Mouse (Mus musculus) stomach, embryonic 14.5 days (tissue): Measurements from ENCODE around the gene Vcpkmt. TPM values are rescaled to one million over a fixed set of nuclear protein-coding genes. Genes with fewer than 3 reads are reported as not detected.
"Not testable (repeated sequence)": the region's sequence is repeated elsewhere in the genome, so short reads cannot be mapped to it uniquely, and the experiment has no call there.

Experiments
- ATAC-seq: fragments of 200-750 bp; cut with Nextera tagmentation; 2 replicates; pipeline ENCODE4 v1.8.0; 2017; ENCODE audit warnings: low read depth, moderate TSS enrichment; ENCODE audit not compliant: insufficient number of reproducible peaks, insufficient read depth, low FRiP score
- H3K27ac ChIP-seq: fragments of 300-500 bp; sonication (generic); 2 replicates; pipeline ENCODE4 v1.5.1; 2014; ENCODE audit warnings: mild to moderate bottlenecking, low read length, moderate library complexity, mixed read lengths
- H3K27me3 ChIP-seq: fragments of 300-500 bp; sonication (generic); 2 replicates; pipeline ENCODE4 v1.6.1; 2014; ENCODE audit warnings: low read length, control low read depth, mixed read lengths; ENCODE audit not compliant: control insufficient read depth, insufficient read depth
- H3K36me3 ChIP-seq: fragments of 300-500 bp; sonication (generic); 2 replicates; pipeline ENCODE4 v1.6.1; 2014; ENCODE audit warnings: mild to moderate bottlenecking, control low read depth, low read length, moderate library complexity, mixed read lengths; ENCODE audit not compliant: control insufficient read depth, insufficient read depth
- H3K4me1 ChIP-seq: fragments of 300-500 bp; sonication (generic); 2 replicates; pipeline ENCODE4 v1.6.1; 2014; ENCODE audit warnings: low read length, control low read depth, mixed read lengths; ENCODE audit not compliant: control insufficient read depth, insufficient read depth
- H3K4me2 ChIP-seq: fragments of 300-500 bp; sonication (generic); replicated peaks from 2 replicates; pipeline ENCODE4 v1.6.1; 2014; ENCODE audit warnings: low read depth, low read length, control low read depth
- H3K4me3 ChIP-seq: fragments of 300-500 bp; sonication (generic); 2 replicates; pipeline ENCODE4 v1.5.1; 2014; ENCODE audit warnings: low read depth, low read length, control low read depth
- H3K9ac ChIP-seq: fragments of 300-500 bp; sonication (generic); replicated peaks from 2 replicates; pipeline ENCODE4 v1.6.1; 2014; ENCODE audit warnings: low read depth, mild to moderate bottlenecking, control low read depth, low read length, moderate library complexity, mixed read lengths
- H3K9me3 ChIP-seq: fragments of 300-500 bp; sonication (generic); 2 replicates; pipeline ENCODE4 v1.6.1; 2016; ENCODE audit warnings: low read depth, low read length, control low read depth; ENCODE audit not compliant: control insufficient read depth
- WGBS: fragments of 180-500 bp; shearing (Covaris S2); extraction: QIAGEN DNeasy Blood & Tissue Kit; methylation state at CpG from one replicate; pipeline ENCODE4 v1.1.7; 2014; 5-methylcytosine and 5-hydroxymethylcytosine counted together
- polyA plus RNA-seq: library from polyadenylated mRNA; unstranded; fragments of >200 nt; fragmentation: Nextera tagmentation; extraction: Ambion mirVana; gene quantifications from 2 replicates; pipeline ENCODE4 v1.2.1, GENCODE M21; 2014

The Vcpkmt gene
- polyA plus RNA-seq, 1 experiment from 2014 or later: 22.6 TPM

DNA sequence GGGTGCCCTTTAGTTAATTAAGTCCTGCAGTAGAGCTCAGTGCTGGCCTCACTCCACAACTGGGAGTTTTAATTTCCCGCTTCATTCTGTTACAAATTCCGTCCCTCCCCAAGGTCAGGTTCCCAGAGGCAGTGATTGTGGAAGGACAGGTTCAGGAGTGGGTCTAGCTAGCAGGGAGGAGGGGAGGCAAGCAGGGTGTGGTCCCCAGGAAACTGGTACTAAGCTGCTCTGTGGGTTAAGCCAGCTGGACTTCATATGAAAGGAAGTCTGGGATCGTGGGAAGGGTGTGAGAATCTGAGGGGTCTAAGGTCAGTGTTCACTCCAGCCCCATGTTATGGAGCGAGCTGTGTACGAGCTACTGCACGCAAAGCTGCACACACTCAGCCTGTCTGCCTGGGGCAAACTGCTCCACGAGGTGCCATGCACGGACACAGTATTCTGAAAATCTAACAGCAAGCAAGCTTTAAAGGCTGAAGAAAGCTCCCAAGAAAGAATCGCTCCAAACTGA lies 6.7 kb downstream of the Vcpkmt start:
- WGBS: 77% methylated on average over 9 of the region's 9 CpGs
- no peaks in the 10 kb centered on the region for H3K27me3 ChIP-seq
- no peak for ATAC-seq
- peaks cover 24% of the 10 kb centered on the region for H3K36me3 ChIP-seq
- H3K9me3 ChIP-seq: no peaks in the 10 kb centered on the region
- no peak overlapping the region for H3K4me2 ChIP-seq
- H3K4me3 ChIP-seq: no peak overlapping the region
- H3K4me1 ChIP-seq: no peaks in the 10 kb centered on the region; the same call in 1 of the 2 replicates
- H3K9ac ChIP-seq: no peak overlapping the region
- no peak overlapping the region for H3K27ac ChIP-seq

DNA sequence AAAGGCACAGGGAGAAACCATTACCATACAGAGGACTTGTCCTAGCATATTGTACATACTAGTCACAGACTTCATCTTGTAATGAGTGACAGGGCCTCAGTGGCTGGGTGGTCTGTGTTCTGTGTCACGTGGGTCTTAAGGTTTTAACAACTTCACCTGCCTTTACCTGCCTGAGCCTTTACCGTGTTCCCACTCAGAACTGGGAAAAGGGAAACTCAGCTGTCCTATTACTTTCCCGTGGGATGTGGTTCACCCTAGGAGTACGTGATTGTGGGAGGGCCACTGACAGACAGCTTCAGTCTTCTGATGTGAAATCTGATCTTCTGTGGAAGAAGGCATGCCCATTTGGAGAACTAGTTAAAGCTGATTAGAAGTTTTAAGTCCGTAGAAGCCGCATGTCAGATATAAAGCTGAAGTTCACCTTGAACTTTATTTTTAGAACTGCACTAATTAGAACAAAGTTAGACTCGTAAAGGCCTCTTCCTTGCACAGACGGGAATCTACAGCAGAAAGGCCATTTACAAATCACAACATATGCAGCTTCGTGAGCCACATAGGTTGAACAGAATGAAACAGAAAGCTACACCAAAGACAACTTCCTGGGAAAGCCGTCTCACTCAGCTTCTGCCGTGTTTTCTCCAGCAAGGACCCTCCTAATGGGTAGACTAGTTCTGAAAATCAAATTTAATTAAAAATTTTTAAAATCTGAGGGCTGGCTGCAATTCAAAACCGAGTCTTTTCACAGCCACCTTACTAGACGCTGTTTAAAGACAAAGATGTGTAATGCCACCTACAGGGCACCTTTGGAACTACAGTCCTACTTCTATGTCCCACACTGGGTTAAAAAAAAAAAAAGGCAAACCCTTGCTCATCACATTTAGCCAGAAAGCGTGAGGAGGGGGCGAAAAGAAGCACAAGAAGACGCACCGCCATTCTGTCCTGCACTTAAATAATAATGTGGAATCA lies 8.6 kb downstream of the Vcpkmt start:
- 0 out of 2 replicates have a peak, but pooled peaks have one; percentile 28 for ATAC-seq
- H3K27ac ChIP-seq: peak overlapping the region; percentile 7; the same call in 1 of the 2 replicates
- peaks cover 18% of the 10 kb centered on the region for H3K36me3 ChIP-seq
- H3K9me3 ChIP-seq: no peaks in the 10 kb centered on the region
- H3K9ac ChIP-seq: no peak overlapping the region
- 28% methylated on average over 17 of the region's 17 CpGs for WGBS
- H3K4me1 ChIP-seq: no peaks in the 10 kb centered on the region; the same call in 1 of the 2 replicates
- H3K27me3 ChIP-seq: no peaks in the 10 kb centered on the region
- peak overlapping the region; percentile 36 for H3K4me2 ChIP-seq
- peak overlapping the region; percentile 10; the same call in 1 of the 2 replicates for H3K4me3 ChIP-seq

DNA sequence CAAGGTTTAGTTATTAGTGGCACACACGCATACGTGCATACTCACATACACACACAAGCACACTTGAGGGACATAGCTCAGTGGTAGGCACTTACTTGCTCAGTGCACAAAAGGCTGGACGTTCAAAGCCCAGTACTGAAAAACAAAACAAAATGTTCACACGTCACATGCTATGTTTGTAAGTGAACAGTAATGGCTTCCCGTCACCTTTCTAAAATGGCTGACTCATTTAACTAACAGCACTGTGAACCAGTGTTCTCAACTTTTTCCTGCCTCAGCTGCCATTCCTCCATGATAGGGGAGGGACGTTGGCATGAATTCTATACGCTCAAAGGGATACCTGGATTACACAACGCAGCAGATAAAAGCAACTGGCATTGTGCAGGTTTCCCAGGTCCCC lies 9.6 kb downstream of the Vcpkmt start:
- Histone ChIP-seq H3K4me2 (no peak overlapping the region), H3K27me3 (no peaks in the 10 kb centered on the region), H3K9ac (no peak overlapping the region), H3K4me3 (no peak overlapping the region), H3K27ac (no peak overlapping the region), H3K36me3 (peaks cover 11% of the 10 kb centered on the region; the same call in 1 of the 2 replicates), H3K9me3 (no peaks in the 10 kb centered on the region), H3K4me1 (no peaks in the 10 kb centered on the region; the same call in 1 of the 2 replicates)
- no peak for ATAC-seq
- 84% methylated on average over 8 of the region's 8 CpGs for WGBS

DNA sequence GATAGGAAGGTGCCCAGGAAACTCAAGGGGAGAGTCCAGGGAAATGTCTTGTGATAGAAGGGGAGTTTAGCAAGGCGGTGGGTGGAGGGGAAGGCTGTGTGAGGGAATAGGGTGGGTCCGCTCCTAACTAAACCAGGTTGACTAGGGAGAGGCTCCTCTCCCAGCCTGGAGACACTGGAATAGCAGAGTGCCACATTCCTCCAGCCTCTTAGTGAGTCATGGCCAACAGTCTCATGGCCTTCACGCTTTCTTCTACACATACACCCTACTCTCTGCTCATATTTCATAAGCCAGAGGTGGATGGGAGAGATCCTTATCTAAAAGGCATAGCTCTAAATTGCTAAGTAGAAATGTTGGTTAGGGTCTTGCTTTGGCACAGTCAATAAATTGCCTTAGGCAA lies 12.9 kb downstream of the Vcpkmt start:
- H3K9me3 ChIP-seq: no peaks in the 10 kb centered on the region
- ATAC-seq: no peak
- H3K27me3 ChIP-seq: no peaks in the 10 kb centered on the region
- H3K4me1 ChIP-seq: no peaks in the 10 kb centered on the region; the same call in 1 of the 2 replicates
- 87% methylated on average over 3 of the region's 3 CpGs for WGBS
- H3K36me3 ChIP-seq: no peaks in the 10 kb centered on the region
- no peak overlapping the region for H3K27ac ChIP-seq
- H3K4me3 ChIP-seq: no peak overlapping the region
- H3K4me2 ChIP-seq: no peak overlapping the region
- H3K9ac ChIP-seq: no peak overlapping the region

DNA sequence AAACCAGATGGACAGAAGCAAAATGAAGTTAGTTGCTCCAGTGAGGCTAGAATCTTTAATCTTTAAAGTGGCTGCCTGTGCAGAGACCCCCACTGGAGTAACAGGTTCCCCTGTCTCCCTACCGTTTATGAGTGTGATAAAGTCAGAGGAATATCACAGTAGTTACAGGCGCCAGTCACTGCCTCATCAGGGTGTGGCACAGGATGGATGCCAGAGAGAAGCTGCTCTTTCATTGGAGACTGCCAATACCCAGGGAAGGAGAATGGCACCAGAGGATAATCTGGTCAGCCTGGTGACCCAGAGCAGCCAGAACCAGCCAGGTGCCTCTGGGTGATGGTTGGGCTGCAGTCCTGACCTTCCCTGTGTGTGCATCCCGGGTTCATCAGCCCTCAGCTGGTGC lies 14.6 kb downstream of the Vcpkmt start:
- no peak overlapping the region for H3K9ac ChIP-seq
- H3K4me3 ChIP-seq: no peak overlapping the region
- 79% methylated on average over 3 of the region's 3 CpGs for WGBS
- ATAC-seq: no peak
- H3K36me3 ChIP-seq: no peaks in the 10 kb centered on the region
- H3K4me1 ChIP-seq: no peaks in the 10 kb centered on the region
- H3K27ac ChIP-seq: no peak overlapping the region
- no peak overlapping the region for H3K4me2 ChIP-seq
- H3K9me3 ChIP-seq: no peaks in the 10 kb centered on the region
- H3K27me3 ChIP-seq: no peaks in the 10 kb centered on the region

DNA sequence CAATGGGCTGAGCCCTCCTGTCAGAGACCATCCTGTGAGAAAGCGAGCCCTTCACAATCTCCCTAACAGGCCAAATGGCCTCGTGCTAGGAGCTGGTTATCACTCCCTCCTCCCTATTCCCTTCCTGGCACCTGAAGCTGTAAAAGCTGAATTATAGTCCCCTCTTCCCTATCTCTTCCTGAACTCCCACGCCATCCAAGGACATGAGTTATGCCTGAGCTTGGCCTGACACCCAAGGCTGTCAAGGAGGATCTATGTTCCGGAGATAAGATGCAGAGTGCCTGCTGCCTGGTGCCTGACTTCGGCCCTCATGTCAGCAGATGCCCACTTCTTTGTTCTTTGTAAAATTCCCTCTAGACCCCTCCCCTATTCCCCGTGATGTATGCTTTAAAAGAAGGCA lies 21.8 kb downstream of the Vcpkmt start:
- H3K4me1 ChIP-seq, H3K9ac ChIP-seq, ATAC-seq, H3K4me3 ChIP-seq, H3K9me3 ChIP-seq, H3K27me3 ChIP-seq, H3K36me3 ChIP-seq, H3K27ac ChIP-seq, H3K4me2 ChIP-seq: not testable (repeated sequence)
- WGBS: 77% methylated on average over 6 of the region's 6 CpGs

DNA sequence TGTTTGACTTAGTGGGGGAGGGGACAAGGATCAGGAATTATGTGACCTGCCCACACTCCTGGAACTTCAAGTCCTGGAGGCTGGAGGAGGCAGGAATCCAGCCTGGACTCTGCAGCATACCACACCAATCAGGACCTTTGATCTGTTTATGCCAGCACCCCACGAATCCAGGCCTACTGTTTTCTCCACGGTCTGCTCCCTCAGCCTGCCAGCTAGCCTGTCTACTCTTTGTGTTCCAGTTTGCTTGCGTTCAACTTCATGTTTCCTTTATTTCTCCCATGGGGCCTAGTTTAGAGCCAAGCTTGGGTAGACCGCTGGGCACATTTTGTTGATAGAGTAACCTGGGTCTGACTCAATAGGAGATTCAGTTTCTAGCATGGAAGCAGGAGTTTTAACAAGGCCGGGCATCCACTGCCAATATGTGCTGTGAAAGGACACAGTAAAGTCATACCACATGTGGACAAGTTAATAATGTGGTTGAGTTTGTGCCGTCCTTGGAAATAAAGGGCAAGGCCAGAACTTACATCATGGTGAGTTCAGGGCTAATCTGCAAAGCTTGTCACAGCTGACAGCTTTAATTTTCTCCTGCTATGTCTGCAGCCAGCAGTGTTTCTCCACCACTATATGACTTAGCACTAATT lies 26.5 kb downstream of the Vcpkmt start:
- no peaks in the 10 kb centered on the region for H3K36me3 ChIP-seq
- peaks cover 4% of the 10 kb centered on the region; the same call in 1 of the 2 replicates for H3K9me3 ChIP-seq
- ATAC-seq: no peak
- peaks cover 6% of the 10 kb centered on the region; the same call in 1 of the 2 replicates for H3K4me1 ChIP-seq
- no peak overlapping the region for H3K4me3 ChIP-seq
- WGBS: 59% methylated on average over 6 of the region's 6 CpGs
- H3K27me3 ChIP-seq: no peaks in the 10 kb centered on the region
- H3K9ac ChIP-seq: no peak overlapping the region
- no peak overlapping the region for H3K4me2 ChIP-seq
- H3K27ac ChIP-seq: no peak overlapping the region

DNA sequence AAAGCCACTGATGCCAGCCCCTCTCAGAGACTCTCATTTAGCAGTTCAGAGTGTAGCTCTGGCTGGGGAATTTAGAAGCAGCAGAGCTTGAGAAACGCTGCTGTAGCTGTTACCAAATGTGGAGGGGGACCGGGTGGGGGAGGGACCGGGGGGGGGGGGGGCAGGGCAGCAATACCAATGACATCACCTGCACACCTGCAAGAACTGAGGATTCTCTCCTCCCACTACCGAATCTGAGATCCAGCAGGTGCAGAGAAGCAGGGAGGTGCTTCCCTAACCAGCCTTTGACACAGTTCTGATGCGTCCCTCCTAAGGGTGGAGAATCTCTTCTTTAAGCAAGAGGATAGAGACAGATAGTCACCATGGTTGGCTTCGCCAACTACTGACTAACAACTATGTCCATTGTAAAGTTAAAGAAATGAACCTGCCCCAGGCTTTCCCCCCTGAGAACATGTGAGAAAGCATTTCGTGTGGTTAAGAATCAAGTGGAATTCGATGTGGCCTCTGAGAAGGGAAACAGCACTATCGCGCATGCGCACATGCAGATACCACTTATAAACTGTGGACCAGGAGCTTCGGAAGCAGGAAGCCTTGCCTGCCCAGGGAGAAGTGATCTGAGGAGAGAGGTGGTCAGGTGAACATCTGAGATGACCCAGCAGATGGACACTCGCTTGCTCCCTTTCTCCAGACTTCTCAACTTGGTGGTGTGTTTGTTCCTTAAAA lies 37.2 kb downstream of the Vcpkmt start:
- no peaks in the 10 kb centered on the region for H3K9me3 ChIP-seq
- no peak overlapping the region for H3K4me2 ChIP-seq
- ATAC-seq: no peak
- no peaks in the 10 kb centered on the region for H3K4me1 ChIP-seq
- H3K36me3 ChIP-seq: no peaks in the 10 kb centered on the region
- H3K9ac ChIP-seq: no peak overlapping the region
- no peak overlapping the region for H3K27ac ChIP-seq
- H3K4me3 ChIP-seq: no peak overlapping the region
- WGBS: 73% methylated on average over 12 of the region's 13 CpGs
- H3K27me3 ChIP-seq: no peaks in the 10 kb centered on the region
